18 mouse cellular contexts compared by ENCODE assay signal in genomic region chr1:153231681-153232080, GRCm38 (mm10).
"Had no signal": no experiment of that assay in that cellular context is flagged by ENCODE, and none has a peak within 500 bp of the region (broad histone marks: within the 10 kb centered on the region; RNA-seq: fewer than 3 reads in every experiment).

No protein-coding gene starts in this region.

- H3K9me3 ChIP-seq: intestine, embryonic 15.5 days; limb, embryonic 10.5 days; limb, embryonic 13.5 days had no signal

- H3K27me3 ChIP-seq: intestine, embryonic 15.5 days; limb, embryonic 13.5 days had no signal

- H3K4me1 ChIP-seq: intestine, embryonic 15.5 days; limb, embryonic 10.5 days; limb, embryonic 13.5 days had no signal

- H3K4me3 ChIP-seq: intestine, embryonic 15.5 days; layer of hippocampus, adult 2 months; limb, embryonic 10.5 days; limb, embryonic 13.5 days had no signal

- H3K27ac ChIP-seq: intestine, embryonic 15.5 days; layer of hippocampus, adult 2 months; limb, embryonic 10.5 days; limb, embryonic 13.5 days; liver, embryonic 14.5 days; stomach, postnatal 0 days had no signal

- H3K4me2 ChIP-seq: intestine, embryonic 15.5 days; limb, embryonic 13.5 days; midbrain, embryonic 11.5 days had no signal

- H3K9ac ChIP-seq: intestine, embryonic 15.5 days; limb, embryonic 13.5 days; liver, embryonic 14.5 days; liver, postnatal 0 days had no signal

- ATAC-seq: hindbrain, embryonic 16.5 days; intestine, embryonic 15.5 days; liver, postnatal 0 days had no signal

- DNase-seq: kidney, adult 18-20 months; kidney, adult 9 months; kidney, postnatal 25 days; layer of hippocampus, adult 9-11 months; liver; liver, postnatal 0 days; midbrain, embryonic 14.5 days; thymus, adult 2 months; thymus, postnatal 14 days; thymus, postnatal 4 days had no signal
